Mouse (Mus musculus) embryonic fibroblast, embryonic 13.5 days (primary cell): ENCODE results near the gene Car6.
A peak's percentile ranks its signal among the peaks of the same experiment; 100 is the strongest.

Source experiments
- CTCF ChIP-seq: IDR thresholded peaks from 2 replicates; pipeline ENCODE4 v1.5.1; 2011; ENCODE audit warnings: mild to moderate bottlenecking, control low read depth, low read length, moderate library complexity, borderline replicate concordance; ENCODE audit not compliant: insufficient read depth
- POLR2A ChIP-seq: IDR thresholded peaks from 2 replicates; pipeline ENCODE4 v1.6.1; 2011; ENCODE audit warnings: low read depth, mild to moderate bottlenecking, control low read depth, low read length, moderate library complexity

DNA sequence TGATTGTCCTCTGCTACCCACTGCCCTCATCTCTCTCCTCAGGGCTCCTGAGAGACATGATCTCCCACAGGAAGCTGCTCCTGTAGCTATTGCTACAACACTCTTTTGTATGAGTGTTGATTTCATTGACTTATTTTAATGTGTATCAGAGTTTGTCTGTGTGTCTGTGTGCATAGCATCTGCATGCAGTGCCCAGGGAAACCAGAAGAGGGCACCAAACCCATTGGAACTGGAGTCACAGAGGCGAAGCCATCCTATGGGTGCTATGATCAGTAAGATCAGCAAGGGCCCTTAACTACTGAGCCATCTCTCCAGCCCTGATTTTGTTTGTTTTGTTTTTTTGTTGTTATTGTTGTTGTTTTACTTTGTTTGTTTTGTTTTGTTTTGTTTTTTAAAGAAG is 7.2 kb downstream of the Car6 start:
- TF ChIP-seq POLR2A (no peak), CTCF (peak; percentile 33; the same call in 1 of the 2 replicates)
